Mouse (Mus musculus) hindbrain, embryonic 14.5 days (tissue): ENCODE results near the gene Fance. TPM values are rescaled to one million over a fixed set of nuclear protein-coding genes. Genes with fewer than 3 reads are reported as not detected.
"Not testable (repeated sequence)": the region's sequence is repeated elsewhere in the genome, so short reads cannot be mapped to it uniquely, and the experiment has no call there.

Experiments used
- ATAC-seq: fragments of 200-750 bp; cut with Nextera tagmentation; 2 replicates; pipeline ENCODE4 v1.8.0; 2017; ENCODE audit warnings: moderate number of reproducible peaks, mild to moderate bottlenecking, moderate TSS enrichment, moderate library complexity; ENCODE audit not compliant: low FRiP score
- DNase-seq: peaks from one replicate; pipeline ENCODE4 v3.0.0-alpha.2; 2015; ENCODE audit warnings: low spot score
- H3K27ac ChIP-seq: fragments of 300-500 bp; sonication (generic); 2 replicates; pipeline ENCODE4 v1.5.1; 2014; ENCODE audit warnings: mild to moderate bottlenecking, moderate library complexity
- H3K27me3 ChIP-seq: fragments of 300-500 bp; sonication (generic); 2 replicates; pipeline ENCODE4 v1.6.1; 2014; ENCODE audit warnings: mild to moderate bottlenecking, low read length, mixed read lengths; ENCODE audit not compliant: control insufficient read depth, insufficient read depth
- H3K36me3 ChIP-seq: fragments of 300-500 bp; sonication (generic); replicated peaks from 2 replicates; pipeline ENCODE4 v1.6.1; 2014; ENCODE audit not compliant: control insufficient read depth, insufficient read depth
- H3K4me1 ChIP-seq: fragments of 300-500 bp; sonication (generic); replicated peaks from 2 replicates; pipeline ENCODE4 v1.6.1; 2014; ENCODE audit warnings: antibody characterized with exemption, low read length, mixed read lengths; ENCODE audit not compliant: control insufficient read depth, insufficient read depth
- H3K4me2 ChIP-seq: fragments of 300-500 bp; sonication (generic); replicated peaks from 2 replicates; pipeline ENCODE4 v1.6.1; 2014; ENCODE audit warnings: mild to moderate bottlenecking, moderate library complexity
- H3K4me3 ChIP-seq: fragments of 300-500 bp; sonication (generic); replicated peaks from 2 replicates; pipeline ENCODE4 v1.5.1; 2014; ENCODE audit warnings: mild to moderate bottlenecking, low read length
- H3K9ac ChIP-seq: fragments of 300-500 bp; sonication (generic); 2 replicates; pipeline ENCODE4 v1.6.1; 2014
- H3K9me3 ChIP-seq: fragments of 300-500 bp; sonication (generic); 2 replicates; pipeline ENCODE4 v1.6.1; 2016; ENCODE audit warnings: low read length; ENCODE audit not compliant: control insufficient read depth
- WGBS: fragments of 180-500 bp; shearing (Covaris S2); extraction: QIAGEN DNeasy Blood & Tissue Kit; methylation state at CpG from one replicate; pipeline ENCODE4 v1.1.7; 2014; 5-methylcytosine and 5-hydroxymethylcytosine counted together
- polyA plus RNA-seq: library from polyadenylated mRNA; unstranded; fragments of >200 nt; fragmentation: Nextera tagmentation; extraction: Ambion mirVana; gene quantifications from 2 replicates; pipeline ENCODE4 v1.2.1, GENCODE M21; 2014

The Fance gene
- polyA plus RNA-seq, 1 experiment from 2014 or later = 22.0 TPM

- H3K27ac ChIP-seq, H3K4me3 ChIP-seq, ATAC-seq, H3K36me3 ChIP-seq, H3K4me2 ChIP-seq, H3K9me3 ChIP-seq, DNase-seq, H3K4me1 ChIP-seq, H3K9ac ChIP-seq: not testable (repeated sequence)
- WGBS = 17% methylated on average over 21 of the region's 24 CpGs
- H3K27me3 ChIP-seq = peaks cover 51% of the 10 kb centered on the region
Measured at GRCm38 (mm10) chr17:28358576-28359261, 45.4 kb downstream of the Fance start.

GRCm38 (mm10) chr17:28360531-28361277 is 47.4 kb downstream of the Fance start:
- ATAC-seq (no peak), DNase-seq (no peak)
- peaks cover 70% of the 10 kb centered on the region for H3K27me3 ChIP-seq
- no peak overlapping the region for H3K4me3 ChIP-seq
- no peak overlapping the region for H3K27ac ChIP-seq
- peaks cover 14% of the 10 kb centered on the region for H3K4me1 ChIP-seq
- no peak overlapping the region for H3K9ac ChIP-seq
- 85% methylated on average over 9 of the region's 9 CpGs for WGBS
- H3K9me3 ChIP-seq = no peaks in the 10 kb centered on the region
- H3K36me3 ChIP-seq = no peaks in the 10 kb centered on the region
- no peak overlapping the region for H3K4me2 ChIP-seq

- Histone ChIP-seq H3K36me3 (no peaks in the 10 kb centered on the region), H3K9me3 (no peaks in the 10 kb centered on the region), H3K4me1 (peaks cover 14% of the 10 kb centered on the region), H3K4me2 (peak overlapping the region; percentile 51), H3K27me3 (peaks cover 75% of the 10 kb centered on the region), H3K9ac (peak overlapping the region; percentile 47), H3K4me3 (peak overlapping the region; percentile 29), H3K27ac (no peak overlapping the region)
- DNase-seq = no peak
- ATAC-seq = no peak
- WGBS = 34% methylated on average over 11 of the region's 11 CpGs
Measured at GRCm38 (mm10) chr17:28361921-28362652, 48.8 kb downstream of the Fance start.

- Histone ChIP-seq H3K4me3 (peak overlapping the region; percentile 29), H3K9me3 (no peaks in the 10 kb centered on the region), H3K36me3 (no peaks in the 10 kb centered on the region), H3K9ac (peak overlapping the region; percentile 47), H3K4me1 (peaks cover 14% of the 10 kb centered on the region), H3K27me3 (peaks cover 75% of the 10 kb centered on the region), H3K27ac (no peak overlapping the region), H3K4me2 (peak overlapping the region; percentile 51)
- DNase-seq = no peak
- no peak for ATAC-seq
- WGBS = under 1% methylated on average over 25 of the region's 25 CpGs
Measured at GRCm38 (mm10) chr17:28362653-28363292, 49.5 kb downstream of the Fance start.

- H3K4me3 ChIP-seq = no peak overlapping the region
- peaks cover 71% of the 10 kb centered on the region for H3K27me3 ChIP-seq
- H3K36me3 ChIP-seq = no peaks in the 10 kb centered on the region
- H3K9me3 ChIP-seq = no peaks in the 10 kb centered on the region
- no peak for ATAC-seq
- no peak overlapping the region for H3K27ac ChIP-seq
- peaks cover 14% of the 10 kb centered on the region for H3K4me1 ChIP-seq
- H3K4me2 ChIP-seq = peak overlapping the region; percentile 51; the same call in 1 of the 2 replicates
- DNase-seq = no peak
- 5% methylated on average over 6 of the region's 6 CpGs for WGBS
- no peak overlapping the region for H3K9ac ChIP-seq
Measured at GRCm38 (mm10) chr17:28363507-28363906, 50.2 kb downstream of the Fance start.

- Histone ChIP-seq H3K4me3 (peak within 1 kb of the TSS; percentile 9; the same call in 1 of the 2 replicates), H3K4me2 (peak within 1 kb of the TSS; percentile 30), H3K9me3 (no peaks in the 10 kb centered on the region), H3K27me3 (peaks cover 60% of the 10 kb centered on the region), H3K4me1 (peaks cover 14% of the 10 kb centered on the region), H3K27ac (no peak within 1 kb of the TSS), H3K36me3 (no peaks in the 10 kb centered on the region), H3K9ac (no peak within 1 kb of the TSS)
- 27% methylated on average over 8 of the region's 8 CpGs for WGBS
- no peak for DNase-seq
- ATAC-seq = no peak
Measured at GRCm38 (mm10) chr17:28365122-28365521, 51.8 kb downstream of the Fance start, which contains the start of gene Tulp1. Gene Tulp1 (minus strand): TSS chr17:28365222.

- Histone ChIP-seq H3K27ac (no peak overlapping the region), H3K36me3 (no peaks in the 10 kb centered on the region), H3K27me3 (peaks cover 30% of the 10 kb centered on the region), H3K4me1 (peaks cover 5% of the 10 kb centered on the region; the same call in 1 of the 2 replicates), H3K9me3 (no peaks in the 10 kb centered on the region), H3K4me3 (no peak overlapping the region), H3K4me2 (no peak overlapping the region), H3K9ac (no peak overlapping the region)
- ATAC-seq = no peak
- peak; percentile 50 for DNase-seq
- 7% methylated on average over 13 of the region's 13 CpGs for WGBS
Measured at GRCm38 (mm10) chr17:28368449-28368848, 55.1 kb downstream of the Fance start.

GRCm38 (mm10) chr17:28369056-28369455 is 55.7 kb downstream of the Fance start:
- H3K36me3 ChIP-seq = no peaks in the 10 kb centered on the region
- ATAC-seq (no peak), DNase-seq (no peak)
- no peak overlapping the region for H3K4me2 ChIP-seq
- no peak overlapping the region for H3K27ac ChIP-seq
- no peak overlapping the region for H3K9ac ChIP-seq
- no peak overlapping the region for H3K4me3 ChIP-seq
- H3K9me3 ChIP-seq = no peaks in the 10 kb centered on the region
- peaks cover 30% of the 10 kb centered on the region for H3K27me3 ChIP-seq
- 80% methylated on average over 5 of the region's 5 CpGs for WGBS
- peaks cover 3% of the 10 kb centered on the region; the same call in 1 of the 2 replicates for H3K4me1 ChIP-seq
